Mouse (Mus musculus) ES-Bruce4 (cell line): ENCODE data around the gene Olfr1062. TPM values are rescaled to one million over a fixed set of nuclear protein-coding genes. Genes with fewer than 3 reads are reported as not detected.
"Not testable (repeated sequence)": the region's sequence is repeated elsewhere in the genome, so short reads cannot be mapped to it uniquely, and the experiment has no call there.

Source experiments
- H3K27ac ChIP-seq: 2 replicates; pipeline ENCODE4 v1.5.1; 2012; ENCODE audit warnings: low read length, inconsistent platforms; ENCODE audit not compliant: insufficient read depth
- H3K27me3 ChIP-seq: 2 replicates; pipeline ENCODE4 v1.6.1; 2012; ENCODE audit warnings: mild to moderate bottlenecking, low read length, inconsistent platforms; ENCODE audit not compliant: control insufficient read depth, poor library complexity, insufficient read depth, severe bottlenecking
- H3K36me3 ChIP-seq: 2 replicates; pipeline ENCODE4 v1.6.1; 2012; ENCODE audit warnings: inconsistent platforms, mild to moderate bottlenecking, low read length, moderate library complexity; ENCODE audit not compliant: control insufficient read depth, poor library complexity, insufficient read depth, severe bottlenecking
- H3K4me1 ChIP-seq: one replicate; pipeline ENCODE4 v1.8.1; 2011; ENCODE audit warnings: low read length; ENCODE audit not compliant: control insufficient read depth, insufficient read depth
- H3K4me3 ChIP-seq: 2 replicates; pipeline ENCODE4 v1.5.1; 2011; ENCODE audit warnings: low read depth, mild to moderate bottlenecking, low read length
- H3K9ac ChIP-seq: 2 replicates; pipeline ENCODE4 v1.6.1; 2012; ENCODE audit warnings: low read depth, mild to moderate bottlenecking, inconsistent platforms; ENCODE audit not compliant: poor library complexity, severe bottlenecking
- H3K9me3 ChIP-seq: replicated peaks from 2 replicates; pipeline ENCODE4 v1.6.1; 2012; ENCODE audit warnings: mild to moderate bottlenecking, low read length, inconsistent platforms; ENCODE audit not compliant: control insufficient read depth, poor library complexity, insufficient read depth, severe bottlenecking
- CTCF ChIP-seq: IDR thresholded peaks from one replicate; pipeline ENCODE4 v1.8.1; 2011; ENCODE audit warnings: low read depth, low read length
- EP300 ChIP-seq: IDR thresholded peaks from 2 replicates; pipeline ENCODE4 v1.6.1; 2011; ENCODE audit warnings: low read depth, low read length; ENCODE audit not compliant: insufficient read depth
- POLR2A ChIP-seq: IDR thresholded peaks from one replicate; pipeline ENCODE4 v1.8.1; 2011; ENCODE audit warnings: low read length; ENCODE audit not compliant: insufficient read depth
- polyA plus RNA-seq: library from polyadenylated mRNA; stranded (reverse); fragments of >200 nt; gene quantifications from 2 replicates; pipeline ENCODE4 v1.2.4, GENCODE M21; 2011; ENCODE audit warnings: low read depth; ENCODE audit not compliant: missing spikeins, insufficient read depth, insufficient read length

Olfr1062 gene
- polyA plus RNA-seq, 1 experiment: not detected

- Histone ChIP-seq H3K27me3 (no peaks in the 10 kb centered on the region), H3K27ac (no peak within 1 kb of the TSS), H3K36me3 (no peaks in the 10 kb centered on the region), H3K4me3 (no peak within 1 kb of the TSS), H3K9ac (no peak within 1 kb of the TSS), H3K9me3 (no peaks in the 10 kb centered on the region), H3K4me1 (no peaks in the 10 kb centered on the region)
- TF ChIP-seq CTCF: no peak
- no peak for TF ChIP-seq EP300
- no peak for TF ChIP-seq POLR2A
Measured at GRCm38 (mm10) chr2:86413950-86414349, 12.6 kb downstream of the Olfr1062 start, which contains the start of gene Olfr1061. Gene Olfr1061 (minus strand): TSS chr2:86414050.

- H3K4me1 ChIP-seq: no peaks in the 10 kb centered on the region
- no peak overlapping the region for H3K9ac ChIP-seq
- H3K9me3 ChIP-seq: no peaks in the 10 kb centered on the region
- no peaks in the 10 kb centered on the region for H3K27me3 ChIP-seq
- H3K4me3 ChIP-seq: no peak overlapping the region
- H3K36me3 ChIP-seq: no peaks in the 10 kb centered on the region
- H3K27ac ChIP-seq: no peak overlapping the region
- no peak for TF ChIP-seq POLR2A
- no peak for TF ChIP-seq EP300
- no peak for TF ChIP-seq CTCF
Measured at GRCm38 (mm10) chr2:86395114-86395513, 31.4 kb downstream of the Olfr1062 start.

GRCm38 (mm10) chr2:86388461-86388860 lies 38.1 kb downstream of the Olfr1062 start, which contains the start of gene Olfr1058:
Gene Olfr1058 (minus strand): TSS chr2:86388561.
- H3K9me3 ChIP-seq, H3K4me1 ChIP-seq, H3K9ac ChIP-seq, H3K27ac ChIP-seq, H3K27me3 ChIP-seq, H3K4me3 ChIP-seq, H3K36me3 ChIP-seq: not testable (repeated sequence)

- TF ChIP-seq CTCF (no peak), EP300 (no peak), POLR2A (no peak)
- no peaks in the 10 kb centered on the region for H3K4me1 ChIP-seq
Measured at GRCm38 (mm10) chr2:86378293-86378692, 48.3 kb downstream of the Olfr1062 start, which contains the start of gene Olfr1057. Gene Olfr1057 (minus strand): TSS chr2:86378393.

More at GRCm38 (mm10) chr2:86378293-86378692, 48.3 kb downstream of the Olfr1062 start, which contains the start of gene Olfr1057:
- H3K9me3 ChIP-seq: no peaks in the 10 kb centered on the region
- H3K27me3 ChIP-seq: no peaks in the 10 kb centered on the region
- H3K27ac ChIP-seq: no peak within 1 kb of the TSS
- H3K4me3 ChIP-seq: no peak within 1 kb of the TSS
- no peaks in the 10 kb centered on the region for H3K36me3 ChIP-seq
- H3K9ac ChIP-seq: no peak within 1 kb of the TSS

Other genes with a start within 250 kb of the Olfr1062 start
- not detected in 2 replicates for gene Olfr1044, start 248.9 kb downstream of the Olfr1062 start, polyA plus RNA-seq
- not detected in 2 replicates for gene Olfr52, start 241.1 kb downstream of the Olfr1062 start, polyA plus RNA-seq
- gene Olfr1045, start 223.7 kb downstream of the Olfr1062 start, polyA plus RNA-seq: not detected in 2 replicates
- not detected in 2 replicates for gene Olfr1046, start 207.4 kb downstream of the Olfr1062 start, polyA plus RNA-seq
- not detected in 2 replicates for gene Olfr1047, start 195.3 kb downstream of the Olfr1062 start, polyA plus RNA-seq
- not detected in 2 replicates for gene Olfr1048, start 186.5 kb downstream of the Olfr1062 start, polyA plus RNA-seq
- not detected in 2 replicates for gene Olfr1049, start 168.4 kb downstream of the Olfr1062 start, polyA plus RNA-seq
- not detected in 2 replicates for gene Olfr1051, start 147.7 kb downstream of the Olfr1062 start, polyA plus RNA-seq
- gene Olfr1052, start 134.3 kb downstream of the Olfr1062 start, polyA plus RNA-seq: not detected in 2 replicates
- not detected in 2 replicates for gene Olfr1053, start 111.5 kb downstream of the Olfr1062 start, polyA plus RNA-seq
- not detected in 2 replicates for gene Olfr1054, start 91.3 kb downstream of the Olfr1062 start, polyA plus RNA-seq
- not detected in 2 replicates for gene Olfr1055, start 76.5 kb downstream of the Olfr1062 start, polyA plus RNA-seq
- not detected in 2 replicates for gene Olfr1056, start 64.3 kb downstream of the Olfr1062 start, polyA plus RNA-seq
- gene Olfr1057, start 48.4 kb downstream of the Olfr1062 start, polyA plus RNA-seq: not detected in 2 replicates
- gene Olfr1058, start 38.2 kb downstream of the Olfr1062 start, polyA plus RNA-seq: not detected in 2 replicates
- not detected in 2 replicates for gene Olfr1061, start 12.7 kb downstream of the Olfr1062 start, polyA plus RNA-seq
- not detected in 2 replicates for gene Olfr1065, start 23.8 kb upstream of the Olfr1062 start, polyA plus RNA-seq
- not detected in 2 replicates for gene Olfr1066, start 29.5 kb upstream of the Olfr1062 start, polyA plus RNA-seq
- not detected in 2 replicates for gene Olfr228, start 60.6 kb upstream of the Olfr1062 start, polyA plus RNA-seq
- not detected in 2 replicates for gene Olfr1076, start 81.7 kb upstream of the Olfr1062 start, polyA plus RNA-seq
- not detected in 2 replicates for gene Olfr1079, start 115.7 kb upstream of the Olfr1062 start, polyA plus RNA-seq
- not detected in 2 replicates for gene Olfr1080, start 131.5 kb upstream of the Olfr1062 start, polyA plus RNA-seq
- not detected in 2 replicates for gene Olfr1082, start 172.2 kb upstream of the Olfr1062 start, polyA plus RNA-seq
- not detected in 2 replicates for gene Olfr1084, start 213.0 kb upstream of the Olfr1062 start, polyA plus RNA-seq
- gene Olfr1085, start 235.3 kb upstream of the Olfr1062 start, polyA plus RNA-seq: not detected in 2 replicates